Mouse (Mus musculus) CH12.LX (cell line): ENCODE data around the gene Tmem120a. TPM values are rescaled to one million over a fixed set of nuclear protein-coding genes. Genes with fewer than 3 reads are reported as not detected.

ENCODE experiments used
- DNase-seq: peaks from one replicate; pipeline ENCODE4 v3.0.0-alpha.2; 2013; ENCODE audit errors: extremely low read depth
- H3K27ac ChIP-seq: 2 replicates; pipeline ENCODE4 v1.5.1; 2012; ENCODE audit warnings: low read depth, mild to moderate bottlenecking, control low read depth, moderate library complexity; ENCODE audit not compliant: insufficient read depth
- H3K27me3 ChIP-seq: replicated peaks from 2 replicates; pipeline ENCODE3; 2012; ENCODE audit warnings: inconsistent platforms
- H3K36me3 ChIP-seq, 2 experiments: replicated peaks in 1 of 2; 2 replicates each; pipeline versions ENCODE3 to v1.6.1; 2012; ENCODE audit warnings: inconsistent platforms in 1 of 2, low read length in 1 of 2, mild to moderate bottlenecking in 1 of 2, mixed read lengths in 1 of 2, moderate library complexity in 1 of 2; ENCODE audit not compliant: control insufficient read depth in 1 of 2, insufficient read depth in 1 of 2
- H3K4me1 ChIP-seq, 2 experiments: 2 replicates each; pipeline ENCODE4 v1.6.1; 2012; ENCODE audit warnings: inconsistent platforms in 1 of 2, moderate library complexity in 1 of 2; ENCODE audit not compliant: insufficient read depth in 2 of 2, control insufficient read depth in 1 of 2
- H3K4me2 ChIP-seq: 2 replicates; pipeline ENCODE4 v1.6.1; 2012; ENCODE audit warnings: low read depth, mild to moderate bottlenecking, control low read depth; ENCODE audit not compliant: poor library complexity, insufficient read depth, severe bottlenecking
- H3K4me3 ChIP-seq, 3 experiments: fragments of 150-350 bp in 1 of 3; sonication (generic) in 1 of 3; replicated peaks in 1 of 3; 2 replicates each; pipeline versions ENCODE3 to v1.5.1; 2011 to 2012; ENCODE audit warnings: low read depth in 2 of 3, low read length in 2 of 3, mild to moderate bottlenecking in 2 of 3, moderate library complexity in 2 of 3, control low read depth in 1 of 3, improper control_type of control experiment in 1 of 3, inconsistent platforms in 1 of 3, mixed read lengths in 1 of 3; ENCODE audit not compliant: poor library complexity in 1 of 3
- H3K79me2 ChIP-seq: replicated peaks from 2 replicates; pipeline ENCODE4 v1.6.1; 2012; ENCODE audit warnings: mild to moderate bottlenecking, moderate library complexity; ENCODE audit not compliant: control insufficient read depth, poor library complexity, insufficient read depth, severe bottlenecking; ENCODE audit errors: extremely low read depth
- H3K9ac ChIP-seq: 2 replicates; pipeline ENCODE4 v1.6.1; 2012; ENCODE audit warnings: low read depth, mild to moderate bottlenecking, control low read depth, moderate library complexity; ENCODE audit not compliant: insufficient read depth
- H3K9me3 ChIP-seq: replicated peaks from 2 replicates; pipeline ENCODE3; 2012; ENCODE audit warnings: low read length, inconsistent platforms, mixed read lengths
- CHD2 ChIP-seq: IDR thresholded peaks from 2 replicates; pipeline ENCODE4 v1.6.1; 2011; ENCODE audit warnings: low read length, improper control_type of control experiment
- CTCF ChIP-seq, 2 experiments: IDR thresholded peaks in 1 of 2; conservative IDR thresholded peaks in 1 of 2; 2 replicates each; pipeline ENCODE4 v1.5.1; 2011 to 2012; ENCODE audit warnings: low read depth in 2 of 2, low read length in 2 of 2, improper control_type of control experiment in 1 of 2, inconsistent platforms in 1 of 2, mild to moderate bottlenecking in 1 of 2, moderate library complexity in 1 of 2
- ELF1 ChIP-seq: IDR thresholded peaks from 2 replicates; pipeline ENCODE4 v1.6.1; 2014; ENCODE audit warnings: low read depth, mild to moderate bottlenecking, inconsistent platforms, low read length, improper control_type of control experiment
- IRF4 ChIP-seq: IDR thresholded peaks from 2 replicates; pipeline ENCODE4 v1.6.1; 2014; ENCODE audit warnings: low read depth, mild to moderate bottlenecking, inconsistent platforms, low read length, improper control_type of control experiment
- JUN ChIP-seq: IDR thresholded peaks from 2 replicates; pipeline ENCODE4 v1.6.1; 2011; ENCODE audit warnings: low read depth, mild to moderate bottlenecking, low read length, improper control_type of control experiment, moderate library complexity; ENCODE audit not compliant: insufficient read depth
- JUND ChIP-seq: conservative IDR thresholded peaks from 2 replicates; pipeline ENCODE4 v1.6.1; 2011; ENCODE audit warnings: low read depth, low read length, improper control_type of control experiment
- KAT2A ChIP-seq: IDR thresholded peaks from 2 replicates; pipeline ENCODE4 v1.6.1; 2012; ENCODE audit warnings: low read length, improper control_type of control experiment, inconsistent platforms; ENCODE audit not compliant: insufficient replicate concordance
- MXI1 ChIP-seq: IDR thresholded peaks from 2 replicates; pipeline ENCODE4 v1.6.1; 2011; ENCODE audit warnings: mild to moderate bottlenecking, low read depth, low read length, improper control_type of control experiment
- MYC ChIP-seq: IDR thresholded peaks from 2 replicates; pipeline ENCODE4 v1.6.1; 2011; ENCODE audit warnings: low read depth, mild to moderate bottlenecking, improper control_type of control experiment, low read length
- POLR2A ChIP-seq: IDR thresholded peaks from 2 replicates; pipeline ENCODE4 v1.6.1; 2011; ENCODE audit warnings: low read depth, mild to moderate bottlenecking, improper control_type of control experiment, low read length
- RCOR1 ChIP-seq: conservative IDR thresholded peaks from 2 replicates; pipeline ENCODE4 v1.6.1; 2012; ENCODE audit warnings: low read depth, mild to moderate bottlenecking, inconsistent platforms, low read length, improper control_type of control experiment
- SIN3A ChIP-seq: IDR thresholded peaks from 2 replicates; pipeline ENCODE4 v1.6.1; 2012; ENCODE audit warnings: low read length, improper control_type of control experiment, inconsistent platforms
- UBTF ChIP-seq: IDR thresholded peaks from 2 replicates; pipeline ENCODE4 v1.6.1; 2012; ENCODE audit warnings: low read depth, mild to moderate bottlenecking, inconsistent platforms, low read length, improper control_type of control experiment, moderate library complexity
- ZC3H11A ChIP-seq: IDR thresholded peaks from 2 replicates; pipeline ENCODE4 v1.6.1; 2012; ENCODE audit warnings: low read depth, mild to moderate bottlenecking, inconsistent platforms, low read length, improper control_type of control experiment
- ZKSCAN1 ChIP-seq: IDR thresholded peaks from 2 replicates; pipeline ENCODE4 v1.6.1; 2012; ENCODE audit warnings: low read depth, inconsistent platforms, low read length, improper control_type of control experiment, borderline replicate concordance
- ZNF384 ChIP-seq: IDR thresholded peaks from 2 replicates; pipeline ENCODE4 v1.6.1; 2012; ENCODE audit warnings: low read depth, low read length, improper control_type of control experiment, inconsistent platforms
- dilution Hi-C: fragments of 300-500 bp; cut with MboI; formaldehyde crosslinking; loops from 2 replicates; pipeline ENCODE4 v1.14.3; 2020; ENCODE audit warnings: low sequenced_read_pairs; ENCODE audit not compliant: extremely low pct_unique_long_range_greater_than_20kb, extremely low pct_ligation_motif_present
- in situ Hi-C: fragments of 300-500 bp; cut with MboI; formaldehyde crosslinking; loops from 3 replicates; pipeline ENCODE4 v1.14.3; 2019; ENCODE audit warnings: low sequenced_read_pairs, low pct_ligation_motif_present, low pct_unique_long_range_greater_than_20kb, mixed read lengths
- polyA plus RNA-seq: library from polyadenylated mRNA; unstranded; fragments of >175 nt; gene quantifications from 2 replicates; pipeline ENCODE4 v1.2.1, GENCODE M21; 2012; ENCODE audit warnings: low read depth; ENCODE audit not compliant: insufficient read length
- total RNA-seq, 2 experiments: library from RNA; depleted of rRNA; stranded (reverse); fragments of 300-350 nt in 1 of 2; fragments of >200 nt in 1 of 2; gene quantifications; 2 replicates each; pipeline ENCODE4 v1.2.3; 2012 to 2014

Gene Tmem120a
- total and polyA plus RNA-seq, 3 experiments, result 12.0 to 27.1 (median 21.4) TPM

- no peak for TF ChIP-seq JUN
- TF ChIP-seq ZC3H11A, result no peak
- no peak for TF ChIP-seq MYC
- TF ChIP-seq KAT2A, result no peak
- TF ChIP-seq CHD2, result no peak
- no peak for TF ChIP-seq CTCF (conservative IDR thresholded peaks at IDR 0.05 in 1 of 2, IDR thresholded peaks at IDR 0.05 in 1 of 2; ENCODE audit: low read depth in 2 of 2, low read length in 2 of 2)
- TF ChIP-seq ZKSCAN1, result no peak
- Histone ChIP-seq H3K4me1 (peaks cover 6 to 30% of the 10 kb centered on the region in 2 experiments), H3K27me3 (no peaks in the 10 kb centered on the region), H3K9ac (no peak overlapping the region), H3K4me2 (no peak overlapping the region), H3K79me2 (no peaks in the 10 kb centered on the region), H3K27ac (no peak overlapping the region), H3K4me3 (no peak overlapping the region), H3K36me3 (peaks cover 37 to 76% of the 10 kb centered on the region in 2 experiments), H3K9me3 (peaks cover 20% of the 10 kb centered on the region)
- in situ Hi-C loops (no loop called here), dilution Hi-C loops (no loop called here)
- no peak for DNase-seq
These were observed 42.1 kb downstream of the Tmem120a start for GRCm38 (mm10) chr5:135702190-135702589.

DNA sequence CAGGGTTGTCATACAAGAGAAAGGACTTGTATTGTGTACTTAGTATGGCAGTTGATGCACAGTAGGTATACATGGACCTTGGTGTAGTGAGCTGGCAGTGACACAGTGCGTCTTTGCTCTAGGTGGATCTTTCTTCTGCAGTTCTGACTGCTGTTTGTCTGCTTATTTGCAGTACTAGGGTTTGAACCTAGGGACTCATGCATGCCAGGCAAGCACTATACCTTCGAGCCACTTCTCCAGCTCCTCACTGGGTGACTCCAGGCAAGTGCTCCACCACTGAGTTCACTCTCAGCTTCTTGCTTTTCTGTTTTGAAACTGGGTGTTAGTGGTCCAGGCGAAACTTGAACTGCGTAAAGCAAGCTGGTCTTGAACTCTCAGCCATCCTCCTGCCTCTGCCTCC is 42.6 kb downstream of the Tmem120a start:
- TF ChIP-seq JUND, result no peak
- in situ Hi-C loops, result no loop called here
- no peak for DNase-seq
- dilution Hi-C loops, result no loop called here
- Histone ChIP-seq H3K79me2 (no peaks in the 10 kb centered on the region), H3K36me3 (peaks cover 34 to 72% of the 10 kb centered on the region in 2 experiments), H3K27ac (no peak overlapping the region), H3K9ac (no peak overlapping the region), H3K27me3 (no peaks in the 10 kb centered on the region), H3K4me2 (no peak overlapping the region), H3K4me1 (peaks cover 3 to 24% of the 10 kb centered on the region in 2 experiments; a peak in 3 of 4 replicates), H3K9me3 (peaks cover 19% of the 10 kb centered on the region), H3K4me3 (no peak overlapping the region)

GRCm38 (mm10) chr5:135697711-135698111 is 46.5 kb downstream of the Tmem120a start:
- no peak overlapping the region for H3K4me3 ChIP-seq
- DNase-seq, result no peak
- no peak overlapping the region for H3K27ac ChIP-seq
- dilution Hi-C loops (no loop called here), in situ Hi-C loops (no loop called here)
- peaks cover 29 to 66% of the 10 kb centered on the region in 2 experiments for H3K36me3 ChIP-seq
- no peak overlapping the region for H3K4me2 ChIP-seq
- TF ChIP-seq UBTF, result no peak
- no peak for TF ChIP-seq ZNF384
- no peak for TF ChIP-seq JUN
- TF ChIP-seq IRF4, result no peak
- no peak for TF ChIP-seq ELF1
- no peak for TF ChIP-seq MXI1
- TF ChIP-seq RCOR1, result no peak
- TF ChIP-seq POLR2A, result no peak
- TF ChIP-seq SIN3A, result no peak
- H3K9ac ChIP-seq, result no peak overlapping the region
- H3K4me1 ChIP-seq, result peaks cover 3 to 22% of the 10 kb centered on the region in 2 experiments; a peak in 3 of 4 replicates
- H3K27me3 ChIP-seq, result no peaks in the 10 kb centered on the region
- H3K79me2 ChIP-seq, result 0 out of 2 replicates have a peak, but pooled peaks cover 5% of the 10 kb centered on the region
- H3K9me3 ChIP-seq, result peaks cover 16% of the 10 kb centered on the region
